Mouse (Mus musculus) ES-Bruce4 (cell line): ENCODE data around the gene Tprg. TPM values are rescaled to one million over a fixed set of nuclear protein-coding genes. Genes with fewer than 3 reads are reported as not detected.

Source experiments
- H3K27ac ChIP-seq: 2 replicates; pipeline ENCODE4 v1.5.1; 2012; ENCODE audit warnings: low read length, inconsistent platforms; ENCODE audit not compliant: insufficient read depth
- H3K27me3 ChIP-seq: 2 replicates; pipeline ENCODE4 v1.6.1; 2012; ENCODE audit warnings: mild to moderate bottlenecking, low read length, inconsistent platforms; ENCODE audit not compliant: control insufficient read depth, poor library complexity, insufficient read depth, severe bottlenecking
- H3K36me3 ChIP-seq: 2 replicates; pipeline ENCODE4 v1.6.1; 2012; ENCODE audit warnings: inconsistent platforms, mild to moderate bottlenecking, low read length, moderate library complexity; ENCODE audit not compliant: control insufficient read depth, poor library complexity, insufficient read depth, severe bottlenecking
- H3K4me1 ChIP-seq: one replicate; pipeline ENCODE4 v1.8.1; 2011; ENCODE audit warnings: low read length; ENCODE audit not compliant: control insufficient read depth, insufficient read depth
- H3K4me3 ChIP-seq: 2 replicates; pipeline ENCODE4 v1.5.1; 2011; ENCODE audit warnings: low read depth, mild to moderate bottlenecking, low read length
- H3K9ac ChIP-seq: 2 replicates; pipeline ENCODE4 v1.6.1; 2012; ENCODE audit warnings: low read depth, mild to moderate bottlenecking, inconsistent platforms; ENCODE audit not compliant: poor library complexity, severe bottlenecking
- H3K9me3 ChIP-seq: replicated peaks from 2 replicates; pipeline ENCODE4 v1.6.1; 2012; ENCODE audit warnings: mild to moderate bottlenecking, low read length, inconsistent platforms; ENCODE audit not compliant: control insufficient read depth, poor library complexity, insufficient read depth, severe bottlenecking
- CTCF ChIP-seq: IDR thresholded peaks from one replicate; pipeline ENCODE4 v1.8.1; 2011; ENCODE audit warnings: low read depth, low read length
- EP300 ChIP-seq: IDR thresholded peaks from 2 replicates; pipeline ENCODE4 v1.6.1; 2011; ENCODE audit warnings: low read depth, low read length; ENCODE audit not compliant: insufficient read depth
- POLR2A ChIP-seq: IDR thresholded peaks from one replicate; pipeline ENCODE4 v1.8.1; 2011; ENCODE audit warnings: low read length; ENCODE audit not compliant: insufficient read depth
- polyA plus RNA-seq: library from polyadenylated mRNA; stranded (reverse); fragments of >200 nt; gene quantifications from 2 replicates; pipeline ENCODE4 v1.2.4, GENCODE M21; 2011; ENCODE audit warnings: low read depth; ENCODE audit not compliant: missing spikeins, insufficient read depth, insufficient read length

The Tprg gene
- polyA plus RNA-seq, 1 experiment, result not detected

DNA sequence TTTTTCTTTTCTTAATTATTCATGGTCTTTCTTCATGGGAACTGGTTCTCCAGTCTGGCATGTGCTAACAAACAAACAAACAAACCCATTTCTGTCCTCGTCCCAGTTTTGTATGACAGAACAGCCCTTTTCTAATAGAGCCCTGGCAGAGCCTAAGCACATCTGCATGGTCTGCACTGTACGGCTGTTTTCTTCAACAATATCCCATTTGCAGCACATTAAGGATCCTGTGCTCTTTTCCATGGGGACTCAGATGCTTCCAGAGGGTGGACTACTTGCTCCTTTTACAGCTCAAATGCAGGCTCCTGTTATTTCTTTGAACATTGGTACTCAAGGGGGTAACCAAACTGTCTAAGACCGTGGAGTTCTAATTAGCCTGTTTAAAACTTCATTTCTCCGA, 178.1 kb downstream of the Tprg start:
- Histone ChIP-seq H3K27ac (no peak overlapping the region), H3K36me3 (no peaks in the 10 kb centered on the region), H3K4me3 (no peak overlapping the region), H3K4me1 (no peaks in the 10 kb centered on the region), H3K27me3 (no peaks in the 10 kb centered on the region), H3K9me3 (no peaks in the 10 kb centered on the region), H3K9ac (no peak overlapping the region)
- TF ChIP-seq EP300 (no peak), CTCF (no peak), POLR2A (no peak)

DNA sequence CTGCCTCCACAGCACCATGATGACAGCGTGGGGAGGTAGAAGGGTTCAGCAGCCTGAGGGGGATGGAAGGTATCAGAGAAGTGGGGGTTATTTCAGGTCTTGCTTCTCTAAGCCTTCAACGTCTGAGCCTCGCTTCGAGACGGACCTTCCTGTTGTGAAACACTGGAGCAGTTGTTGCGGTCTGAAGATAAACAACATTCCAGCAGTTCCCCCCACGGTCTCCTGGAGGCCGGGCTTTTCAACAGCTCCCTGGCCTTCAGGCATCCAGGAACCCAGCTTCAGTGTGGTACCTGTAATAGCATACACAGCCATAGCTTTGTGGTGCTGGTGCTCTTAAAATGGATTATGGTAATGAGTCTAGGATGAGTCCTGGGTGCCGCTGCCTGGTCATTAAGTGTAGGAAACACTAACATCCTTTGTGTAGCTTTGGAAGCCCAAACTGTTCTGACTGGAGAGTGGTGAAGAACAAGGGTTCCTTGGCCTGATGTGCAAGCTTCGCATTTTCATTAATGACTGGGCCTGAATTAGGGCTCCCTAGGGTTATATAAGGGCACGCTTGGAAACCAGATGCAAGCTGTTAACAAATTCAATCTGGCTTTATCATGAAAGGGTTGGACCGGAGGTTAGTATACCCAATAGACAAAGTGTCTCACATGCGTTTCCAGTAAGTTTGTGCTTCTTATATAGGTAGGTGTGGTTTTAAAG, 179.0 kb downstream of the Tprg start:
- Histone ChIP-seq H3K9me3 (no peaks in the 10 kb centered on the region), H3K27ac (no peak overlapping the region), H3K9ac (no peak overlapping the region), H3K36me3 (no peaks in the 10 kb centered on the region), H3K4me3 (no peak overlapping the region), H3K4me1 (no peaks in the 10 kb centered on the region), H3K27me3 (no peaks in the 10 kb centered on the region)
- TF ChIP-seq EP300 (no peak), POLR2A (no peak), CTCF (no peak)

DNA sequence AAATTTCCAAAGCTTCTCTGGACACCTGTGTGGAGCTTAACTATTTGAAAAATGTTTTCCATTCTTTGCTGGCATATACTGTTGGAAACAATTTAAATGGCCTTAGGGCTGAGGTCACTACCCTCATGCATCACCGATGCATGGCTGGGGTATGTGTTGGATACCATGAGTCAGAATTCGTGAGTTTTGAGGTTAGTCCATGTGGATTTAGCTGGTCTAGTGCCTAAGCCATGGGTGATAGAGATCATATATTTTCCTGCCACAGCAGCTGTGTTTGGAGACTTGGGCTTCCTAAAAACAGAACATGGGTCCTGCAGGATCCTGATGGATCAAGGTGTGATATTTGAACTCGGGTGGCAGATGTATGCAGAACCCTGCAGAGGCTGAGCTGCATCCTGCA, 181.4 kb downstream of the Tprg start:
- H3K4me3 ChIP-seq, result no peak overlapping the region
- TF ChIP-seq POLR2A (no peak), EP300 (no peak), CTCF (no peak)
- H3K27me3 ChIP-seq, result no peaks in the 10 kb centered on the region
- H3K9me3 ChIP-seq, result no peaks in the 10 kb centered on the region
- no peaks in the 10 kb centered on the region for H3K36me3 ChIP-seq
- H3K27ac ChIP-seq, result no peak overlapping the region
- H3K9ac ChIP-seq, result no peak overlapping the region
- no peaks in the 10 kb centered on the region for H3K4me1 ChIP-seq

- H3K9ac ChIP-seq, result no peak overlapping the region
- no peak overlapping the region for H3K4me3 ChIP-seq
- H3K27me3 ChIP-seq, result no peaks in the 10 kb centered on the region
- no peaks in the 10 kb centered on the region for H3K36me3 ChIP-seq
- no peaks in the 10 kb centered on the region for H3K9me3 ChIP-seq
- no peaks in the 10 kb centered on the region for H3K4me1 ChIP-seq
- H3K27ac ChIP-seq, result no peak overlapping the region
- no peak for TF ChIP-seq EP300
- no peak for TF ChIP-seq CTCF
- TF ChIP-seq POLR2A, result no peak
Observed at GRCm38 (mm10) chr16:25468662-25469061, 182.0 kb downstream of the Tprg start.
